Comparison of ENCODE assay signal across 8 mouse cellular contexts in genomic region chr9:15434279-15434678, GRCm38 (mm10). TPM values are rescaled to one million over a fixed set of nuclear protein-coding genes. Genes with fewer than 3 reads are reported as not detected.
DNase-seq lines count a peak whose midpoint lies in the region; TF ChIP-seq lines count a peak whose summit lies in the region.
"Not testable (repeated sequence)": the region's sequence is repeated elsewhere in the genome, so short reads cannot be mapped to it uniquely, and the experiment has no call there.

No protein-coding gene starts in this region.

- not testable (repeated sequence) for TF ChIP-seq POLR2A in brain, embryonic 14.5 days (IDR thresholded peaks at IDR 0.05; ENCODE audit: borderline replicate concordance, extremely low read depth, insufficient read depth, insufficient read length, poor library complexity, severe bottlenecking)

- 80% methylated on average over 11 of the region's 11 CpGs for WGBS in midbrain, embryonic 10.5 days

- H3K27me3 ChIP-seq in midbrain, embryonic 10.5 days (ENCODE audit: low read depth, poor library complexity, severe bottlenecking): not testable (repeated sequence)

- in situ Hi-C loops in ES-E14 (cut with MboI; ENCODE audit: low sequenced_read_pairs in 2 of 2, unreplicated experiment in 2 of 2): not testable (repeated sequence)

- not testable (repeated sequence) for H3K9ac ChIP-seq in ES-E14 (ENCODE audit: insufficient read depth, low read depth, low read length, poor library complexity, severe bottlenecking)

- H3K9me3 ChIP-seq in ES-E14 (ENCODE audit: control insufficient read depth, insufficient read depth, low read depth, low read length); midbrain, embryonic 10.5 days (replicated peaks): not testable (repeated sequence)

- H3K27ac ChIP-seq in ES-E14 (ENCODE audit: insufficient read depth, low read depth, low read length, poor library complexity, severe bottlenecking); midbrain, embryonic 10.5 days (replicated peaks): not testable (repeated sequence)

- not testable (repeated sequence) for H3K36me3 ChIP-seq in ES-E14 (ENCODE audit: control insufficient read depth, insufficient read depth, low read length, poor library complexity, severe bottlenecking); midbrain, embryonic 10.5 days

- TF ChIP-seq CTCF in brain, embryonic 14.5 days (IDR thresholded peaks at IDR 0.05; ENCODE audit: borderline replicate concordance, extremely low read depth, insufficient read depth, insufficient read length): 0 out of 2 replicates have a peak, but pooled peaks have one; percentile 14

- not testable (repeated sequence) for H3K4me1 ChIP-seq in ES-E14 (ENCODE audit: control insufficient read depth in 2 of 2, insufficient read depth in 2 of 2, low read length in 2 of 2, poor library complexity in 1 of 2); midbrain, embryonic 10.5 days

- not testable (repeated sequence) for H3K4me3 ChIP-seq in ES-E14 (ENCODE audit: insufficient read depth in 1 of 2, low read depth in 1 of 2, low read length in 2 of 2, poor library complexity in 1 of 2, severe bottlenecking in 1 of 2); midbrain, embryonic 10.5 days

- peak; percentile 9 for DNase-seq in ES-E14 (ENCODE audit: low read depth, low spot score)
- DNase-seq in brain, embryonic 14.5 days (ENCODE audit: low read depth): peak; percentile 29
- peak; percentile 26 for DNase-seq in embryo, embryonic 9.5 days (ENCODE audit: extremely low spot score)
- peak; percentile 84 for DNase-seq in heart, adult 11 months
- peak; percentile 11 for DNase-seq in kidney, adult 18-20 months
- DNase-seq in layer of hippocampus, adult 9-11 months: peak; percentile 23
- peak; percentile 18 for DNase-seq in midbrain, embryonic 10.5 days (ENCODE audit: low spot score)
- DNase-seq in thymus, postnatal 25 days: peak; percentile 4

RNA-seq across cellular contexts. Expression of gene Smco4, which starts 59.0 kb away (rescaled TPM):
- 6.4 and 8.7 TPM in 2 replicates for total RNA-seq in ES-E14 (2012; rRNA removed)
- 6.4 and 8.1 TPM in 2 replicates for polyA plus RNA-seq in brain, embryonic 14.5 days (2012; rRNA removed)
- 1.3 and 2.2 TPM in 2 replicates for polyA plus RNA-seq in midbrain, embryonic 10.5 days (2016; fragmentation: Nextera tagmentation; extraction: Ambion mirVana)

Comparison
In these comparisons a context has a peak if more than half of its experiments do, and no peak if none do; other contexts are left out.
1. DNase-seq: peak in every context shown above with its lines; median percentile 84 in heart, adult 11 months; 29 in brain, embryonic 14.5 days; 26 in embryo, embryonic 9.5 days; 23 in layer of hippocampus, adult 9-11 months; 18 in midbrain, embryonic 10.5 days; 11 in kidney, adult 18-20 months; 9 in ES-E14; 4 in thymus, postnatal 25 days.